Mouse (Mus musculus) liver, embryonic 14.5 days (tissue): Measurements from ENCODE around the gene Adamts16. TPM values are rescaled to one million over a fixed set of nuclear protein-coding genes. Genes with fewer than 3 reads are reported as not detected.

Experiments used
- ATAC-seq: fragments of 200-750 bp; cut with Nextera tagmentation; 2 replicates; pipeline ENCODE4 v1.8.0; 2017; ENCODE audit warnings: moderate number of reproducible peaks, mild to moderate bottlenecking, moderate library complexity; ENCODE audit not compliant: insufficient read depth
- DNase-seq, 3 experiments: peaks; one replicate each; pipeline ENCODE4 v3.0.0-alpha.2; 2012 to 2013; ENCODE audit warnings: low read depth in 3 of 3, low spot score in 3 of 3
- H3K27ac ChIP-seq: fragments of 300-500 bp; sonication (generic); 2 replicates; pipeline ENCODE4 v1.5.1; 2014; ENCODE audit warnings: moderate library complexity, mild to moderate bottlenecking, control low read depth, inconsistent platforms
- H3K27me3 ChIP-seq: fragments of 300-500 bp; sonication (generic); 2 replicates; pipeline ENCODE4 v1.6.1; 2014; ENCODE audit warnings: mild to moderate bottlenecking, low read length, moderate library complexity; ENCODE audit not compliant: control insufficient read depth, insufficient read depth
- H3K36me3 ChIP-seq: fragments of 300-500 bp; sonication (generic); replicated peaks from 2 replicates; pipeline ENCODE4 v1.6.1; 2014; ENCODE audit warnings: low read depth; ENCODE audit not compliant: control insufficient read depth, insufficient read depth
- H3K4me1 ChIP-seq, 2 experiments: fragments of 200-500 bp in 1 of 2; fragments of 300-500 bp in 1 of 2; sonication (generic) in 1 of 2; replicated peaks; 2 replicates each; pipeline ENCODE4 v1.6.1; 2012 to 2014; ENCODE audit warnings: antibody characterized with exemption in 1 of 2, inconsistent platforms in 1 of 2, low read length in 1 of 2; ENCODE audit not compliant: control insufficient read depth in 2 of 2, insufficient read depth in 2 of 2
- H3K4me2 ChIP-seq: fragments of 300-500 bp; sonication (generic); 2 replicates; pipeline ENCODE4 v1.6.1; 2014; ENCODE audit warnings: low read depth, mild to moderate bottlenecking, control low read depth, moderate library complexity
- H3K4me3 ChIP-seq, 2 experiments: fragments of 200-500 bp in 1 of 2; fragments of 300-500 bp in 1 of 2; sonication (generic) in 1 of 2; 2 replicates each; pipeline ENCODE4 v1.5.1; 2012 to 2014; ENCODE audit warnings: low read depth in 2 of 2, low read length in 2 of 2, mild to moderate bottlenecking in 2 of 2, control low read depth in 1 of 2, inconsistent platforms in 1 of 2, moderate library complexity in 1 of 2; ENCODE audit not compliant: insufficient read depth in 1 of 2
- H3K9ac ChIP-seq: fragments of 300-500 bp; sonication (generic); replicated peaks from 2 replicates; pipeline ENCODE4 v1.6.1; 2014; ENCODE audit warnings: mild to moderate bottlenecking, control low read depth, moderate library complexity
- H3K9me3 ChIP-seq: fragments of 300-500 bp; sonication (generic); 2 replicates; pipeline ENCODE4 v1.6.1; 2016; ENCODE audit warnings: low read length, mixed read lengths; ENCODE audit not compliant: control insufficient read depth
- CTCF ChIP-seq: IDR thresholded peaks from 2 replicates; pipeline ENCODE4 v1.5.1; 2016; ENCODE audit warnings: antibody characterized with exemption, low read depth, control low read depth
- EP300 ChIP-seq: IDR thresholded peaks from 2 replicates; pipeline ENCODE4 v1.6.1; 2016; ENCODE audit warnings: antibody characterized with exemption, low read depth
- WGBS: fragments of 180-500 bp; shearing (Covaris S2); extraction: QIAGEN DNeasy Blood & Tissue Kit; methylation state at CpG from one replicate; pipeline ENCODE4 v1.1.7; 2014; ENCODE audit not compliant: insufficient replicate concordance; 5-methylcytosine and 5-hydroxymethylcytosine counted together
- polyA plus RNA-seq, 2 experiments: library from polyadenylated mRNA; depleted of rRNA in 1 of 2; stranded (reverse) in 1 of 2; unstranded in 1 of 2; fragments of >200 nt; fragmentation: Nextera tagmentation in 1 of 2; extraction: Ambion mirVana in 1 of 2; gene quantifications; 2 replicates each; pipeline versions ENCODE4 v1.2.1 to v1.2.3; 2012 to 2014

The Adamts16 gene
- polyA plus RNA-seq, 2 experiments: 0.04 to 0.15 TPM

DNA sequence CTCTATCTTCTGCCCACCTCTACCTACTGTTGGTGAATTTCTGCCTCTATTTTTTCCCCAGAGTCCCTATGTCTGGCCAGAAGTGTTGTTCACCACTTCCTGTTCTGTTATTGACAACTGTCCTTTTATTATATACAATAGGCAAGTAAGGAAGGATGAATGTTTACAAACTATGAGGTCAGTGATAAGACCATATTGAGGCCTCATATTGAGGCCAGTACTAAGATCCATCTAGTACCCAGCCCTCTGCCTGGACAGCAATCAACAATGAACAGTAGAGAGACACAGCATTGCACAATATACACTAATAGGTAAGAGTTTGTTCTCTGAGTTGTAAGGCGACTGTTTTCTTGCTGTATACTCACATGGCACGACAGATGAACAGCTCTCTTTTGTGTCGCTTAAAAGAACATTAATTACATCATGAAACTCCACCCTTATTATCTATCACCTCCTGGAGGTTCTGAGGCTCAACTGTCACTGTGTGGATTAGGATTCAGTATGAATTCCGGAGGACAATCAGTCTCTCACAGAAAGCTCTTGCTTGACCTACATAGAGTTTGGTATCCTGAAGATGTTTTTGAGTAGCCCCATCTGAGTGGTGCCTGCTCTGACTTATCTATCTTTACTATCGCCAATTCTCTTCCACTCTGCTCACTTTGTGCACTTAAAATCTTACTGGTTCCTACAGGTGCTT is 134.3 kb downstream of the Adamts16 start:
- Histone ChIP-seq H3K4me2 (no peak overlapping the region), H3K4me1 (0 out of 4 replicates have a peak, but pooled peaks cover 0 to 2% of the 10 kb centered on the region in 2 experiments), H3K9ac (no peak overlapping the region), H3K9me3 (no peaks in the 10 kb centered on the region), H3K4me3 (no peak overlapping the region), H3K27me3 (no peaks in the 10 kb centered on the region), H3K27ac (no peak overlapping the region), H3K36me3 (no peaks in the 10 kb centered on the region)
- peak; percentile 85 for ATAC-seq
- DNase-seq: peak; percentile 7 to 28 (median 23)
- TF ChIP-seq EP300 (peak; percentile 76), CTCF (no peak)
- WGBS: 45% methylated on average over 5 of the region's 5 CpGs

- no peak overlapping the region for H3K4me3 ChIP-seq
- H3K27me3 ChIP-seq: no peaks in the 10 kb centered on the region
- 0 out of 4 replicates have a peak, but pooled peaks cover 0 to 2% of the 10 kb centered on the region in 2 experiments for H3K4me1 ChIP-seq
- DNase-seq: no peak
- TF ChIP-seq CTCF (no peak), EP300 (no peak)
- no peak overlapping the region for H3K9ac ChIP-seq
- no peaks in the 10 kb centered on the region for H3K36me3 ChIP-seq
- H3K4me2 ChIP-seq: no peak overlapping the region
- no peak overlapping the region for H3K27ac ChIP-seq
- H3K9me3 ChIP-seq: no peaks in the 10 kb centered on the region
- 27% methylated on average over 4 of the region's 4 CpGs for WGBS
- no peak for ATAC-seq
Observed at GRCm38 (mm10) chr13:70702904-70703303, 138.7 kb downstream of the Adamts16 start.

GRCm38 (mm10) chr13:70698812-70699387 is 142.7 kb downstream of the Adamts16 start:
- ATAC-seq: no peak
- H3K27me3 ChIP-seq: no peaks in the 10 kb centered on the region
- DNase-seq: no peak
- H3K9me3 ChIP-seq: no peaks in the 10 kb centered on the region
- no peak overlapping the region for H3K4me3 ChIP-seq
- WGBS: 67% methylated on average over 4 of the region's 4 CpGs
- H3K36me3 ChIP-seq: no peaks in the 10 kb centered on the region
- H3K27ac ChIP-seq: no peak overlapping the region
- H3K4me1 ChIP-seq: no peaks in the 10 kb centered on the region
- H3K4me2 ChIP-seq: no peak overlapping the region
- H3K9ac ChIP-seq: no peak overlapping the region
- TF ChIP-seq CTCF: no peak
- no peak for TF ChIP-seq EP300

GRCm38 (mm10) chr13:70689452-70689960 is 152.1 kb downstream of the Adamts16 start:
- WGBS: 35% methylated on average over 2 of the region's 2 CpGs
- Histone ChIP-seq H3K27me3 (no peaks in the 10 kb centered on the region), H3K9me3 (no peaks in the 10 kb centered on the region), H3K4me1 (no peaks in the 10 kb centered on the region), H3K9ac (no peak overlapping the region), H3K27ac (no peak overlapping the region), H3K36me3 (no peaks in the 10 kb centered on the region), H3K4me2 (no peak overlapping the region), H3K4me3 (no peak overlapping the region)
- DNase-seq (no peak), ATAC-seq (no peak)
- no peak for TF ChIP-seq EP300
- TF ChIP-seq CTCF: no peak

- ATAC-seq: no peak
- DNase-seq: no peak
- 57% methylated on average over 5 of the region's 5 CpGs for WGBS
Observed at GRCm38 (mm10) chr13:70685825-70686224, 155.8 kb downstream of the Adamts16 start.

More at GRCm38 (mm10) chr13:70685825-70686224, 155.8 kb downstream of the Adamts16 start:
- Histone ChIP-seq H3K27ac (no peak overlapping the region), H3K4me2 (no peak overlapping the region), H3K9me3 (no peaks in the 10 kb centered on the region), H3K27me3 (no peaks in the 10 kb centered on the region), H3K9ac (no peak overlapping the region), H3K4me3 (no peak overlapping the region), H3K4me1 (no peaks in the 10 kb centered on the region), H3K36me3 (no peaks in the 10 kb centered on the region)
- no peak for TF ChIP-seq CTCF
- no peak for TF ChIP-seq EP300
